Mouse (Mus musculus): Measurements from ENCODE around the gene Acvr1b.

DNA sequence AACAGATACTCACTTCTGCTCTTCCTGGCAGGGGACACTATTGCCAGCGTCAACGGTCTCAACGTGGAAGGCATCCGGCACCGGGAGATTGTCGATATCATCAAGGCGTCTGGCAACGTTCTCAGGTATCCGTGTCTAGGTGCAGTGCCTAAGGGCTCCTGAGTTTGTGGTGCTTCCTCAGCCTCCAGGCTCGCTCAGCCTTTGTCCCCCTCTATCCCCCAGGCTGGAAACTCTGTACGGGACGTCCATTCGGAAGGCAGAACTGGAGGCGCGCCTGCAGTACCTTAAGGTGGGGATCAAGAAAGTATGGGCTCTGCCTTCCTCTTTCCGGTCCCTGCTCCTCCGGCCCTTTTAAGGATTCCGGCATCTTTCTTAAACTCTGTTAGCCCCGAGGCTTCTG, 56.6 kb downstream of the Acvr1b start:
- TF ChIP-seq GATA2 (IDR thresholded peaks at IDR 0.05; ENCODE audit: borderline replicate concordance, low read depth, low read length) (no peak), CTCF (IDR thresholded peaks at IDR 0.05; ENCODE audit: low read depth, low read length) (no peak), GATA1 (IDR thresholded peaks at IDR 0.05; ENCODE audit: borderline replicate concordance, low read length) (no peak), TAL1 (conservative IDR thresholded peaks at IDR 0.05; ENCODE audit: low read depth, low read length) (no peak), POLR2AphosphoS5 (IDR thresholded peaks at IDR 0.05; ENCODE audit: insufficient replicate concordance, low read depth, low read length) (no peak)
